Mouse (Mus musculus) midbrain, postnatal 0 days (tissue): Measurements from ENCODE around the gene Sall1. TPM values are rescaled to one million over a fixed set of nuclear protein-coding genes. Genes with fewer than 3 reads are reported as not detected.

ENCODE experiments used
- ATAC-seq: fragments of 200-750 bp; cut with Nextera tagmentation; 2 replicates; pipeline ENCODE4 v1.8.0; 2017; ENCODE audit warnings: moderate number of reproducible peaks, mild to moderate bottlenecking, moderate TSS enrichment, moderate library complexity; ENCODE audit not compliant: low FRiP score
- DNase-seq: peaks from one replicate; pipeline ENCODE4 v3.0.0-alpha.2; 2015; ENCODE audit warnings: low spot score
- H3K27ac ChIP-seq: fragments of 300-500 bp; sonication (generic); 2 replicates; pipeline ENCODE4 v1.5.1; 2014; ENCODE audit warnings: low read depth, mild to moderate bottlenecking, low read length, mixed read lengths
- H3K27me3 ChIP-seq: fragments of 300-500 bp; sonication (generic); 2 replicates; pipeline ENCODE4 v1.6.1; 2014; ENCODE audit warnings: low read length, control low read depth, mixed read lengths; ENCODE audit not compliant: insufficient read depth
- H3K36me3 ChIP-seq: fragments of 300-500 bp; sonication (generic); 2 replicates; pipeline ENCODE4 v1.6.1; 2014; ENCODE audit warnings: low read length, control low read depth, mixed read lengths; ENCODE audit not compliant: insufficient read depth
- H3K4me1 ChIP-seq: fragments of 300-500 bp; sonication (generic); 2 replicates; pipeline ENCODE4 v1.6.1; 2014; ENCODE audit warnings: mild to moderate bottlenecking, control low read depth, antibody characterized with exemption, low read length, mixed read lengths; ENCODE audit not compliant: insufficient read depth
- H3K4me2 ChIP-seq: fragments of 300-500 bp; sonication (generic); 2 replicates; pipeline ENCODE4 v1.6.1; 2014; ENCODE audit warnings: low read depth, mild to moderate bottlenecking, low read length, mixed read lengths; ENCODE audit not compliant: poor library complexity, severe bottlenecking
- H3K4me3 ChIP-seq: fragments of 300-500 bp; sonication (generic); 2 replicates; pipeline ENCODE4 v1.5.1; 2014; ENCODE audit warnings: low read depth, mild to moderate bottlenecking, low read length, moderate library complexity
- H3K9ac ChIP-seq: fragments of 300-500 bp; sonication (generic); replicated peaks from 2 replicates; pipeline ENCODE4 v1.6.1; 2014; ENCODE audit warnings: mild to moderate bottlenecking, low read length, moderate library complexity, mixed read lengths; ENCODE audit not compliant: poor library complexity, severe bottlenecking
- H3K9me3 ChIP-seq: fragments of 300-500 bp; sonication (generic); 2 replicates; pipeline ENCODE4 v1.6.1; 2016; ENCODE audit warnings: low read length, control low read depth
- CTCF ChIP-seq: IDR thresholded peaks from 2 replicates; pipeline ENCODE4 v1.5.1; 2016; ENCODE audit warnings: antibody characterized with exemption, mild to moderate bottlenecking
- WGBS: fragments of 180-500 bp; shearing (Covaris S2); extraction: QIAGEN DNeasy Blood & Tissue Kit; methylation state at CpG from one replicate; pipeline ENCODE4 v1.1.7; 2014; 5-methylcytosine and 5-hydroxymethylcytosine counted together
- polyA plus RNA-seq: library from polyadenylated mRNA; unstranded; fragments of >200 nt; fragmentation: Nextera tagmentation; extraction: Ambion mirVana; gene quantifications from 2 replicates; pipeline ENCODE4 v1.2.1, GENCODE M21; 2015
- total RNA-seq: library from RNA; depleted of rRNA; stranded (reverse); fragments of >200 nt; gene quantifications from 2 replicates; pipeline ENCODE4 v1.2.3, GENCODE M21; 2014

Gene Sall1
- total and polyA plus RNA-seq, 2 experiments from 2014 or later, result 3.8 to 8.7 TPM

GRCm38 (mm10) chr8:89012024-89012712 is 31.8 kb downstream of the Sall1 start:
- Histone ChIP-seq H3K27ac (no peak overlapping the region), H3K4me3 (no peak overlapping the region), H3K36me3 (no peaks in the 10 kb centered on the region), H3K27me3 (peaks cover 14% of the 10 kb centered on the region), H3K9me3 (no peaks in the 10 kb centered on the region), H3K9ac (no peak overlapping the region), H3K4me2 (no peak overlapping the region), H3K4me1 (0 out of 2 replicates have a peak, but pooled peaks cover 2% of the 10 kb centered on the region)
- DNase-seq (no peak), ATAC-seq (no peak)
- no peak for TF ChIP-seq CTCF
- 27% methylated on average over 12 of the region's 12 CpGs for WGBS

GRCm38 (mm10) chr8:89008784-89009183 is 35.2 kb downstream of the Sall1 start:
- Histone ChIP-seq H3K27ac (no peak overlapping the region), H3K4me3 (no peak overlapping the region), H3K36me3 (no peaks in the 10 kb centered on the region), H3K9ac (no peak overlapping the region), H3K4me2 (no peak overlapping the region), H3K9me3 (no peaks in the 10 kb centered on the region), H3K4me1 (peaks cover 8% of the 10 kb centered on the region; the same call in 1 of the 2 replicates), H3K27me3 (peaks cover 16% of the 10 kb centered on the region)
- ATAC-seq (no peak), DNase-seq (no peak)
- no peak for TF ChIP-seq CTCF
- 31% methylated on average over 5 of the region's 7 CpGs for WGBS

GRCm38 (mm10) chr8:89007114-89007513 is 36.8 kb downstream of the Sall1 start:
- DNase-seq (peak; percentile 29), ATAC-seq (no peak)
- H3K27me3 ChIP-seq, result peaks cover 16% of the 10 kb centered on the region
- no peak overlapping the region for H3K27ac ChIP-seq
- TF ChIP-seq CTCF, result no peak
- peak overlapping the region; percentile 97 for H3K4me2 ChIP-seq
- peak overlapping the region; percentile 50; the same call in 1 of the 2 replicates for H3K4me3 ChIP-seq
- peaks cover 8% of the 10 kb centered on the region; the same call in 1 of the 2 replicates for H3K4me1 ChIP-seq
- no peaks in the 10 kb centered on the region for H3K9me3 ChIP-seq
- H3K36me3 ChIP-seq, result peaks cover 6% of the 10 kb centered on the region; the same call in 1 of the 2 replicates
- WGBS, result 3% methylated on average over 8 of the region's 8 CpGs
- H3K9ac ChIP-seq, result no peak overlapping the region

DNA sequence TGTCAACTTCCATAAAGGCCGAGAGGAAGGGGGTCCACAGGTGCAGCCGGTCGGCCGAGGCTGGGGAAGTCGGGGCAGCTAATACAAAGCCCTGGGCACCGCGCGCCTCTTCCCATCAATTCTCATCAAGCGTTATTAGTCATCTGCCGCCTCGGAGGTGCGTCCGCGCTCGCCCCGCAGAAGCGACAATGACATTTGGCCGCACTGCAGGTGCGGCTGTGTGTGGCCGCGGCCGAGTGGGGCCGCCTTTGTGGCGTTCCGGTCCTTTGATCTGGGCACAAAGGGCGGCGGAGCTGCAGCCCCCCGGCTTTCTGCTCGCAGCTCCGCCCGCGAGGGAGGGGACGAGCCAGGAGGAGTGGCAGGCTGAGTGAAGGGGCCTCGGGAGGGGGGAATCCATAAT is 37.5 kb downstream of the Sall1 start:
- ATAC-seq (no peak), DNase-seq (peak; percentile 23)
- Histone ChIP-seq H3K4me1 (peaks cover 8% of the 10 kb centered on the region; the same call in 1 of the 2 replicates), H3K4me2 (peak overlapping the region; percentile 97), H3K27ac (no peak overlapping the region), H3K9ac (peak overlapping the region; percentile 54; the same call in 1 of the 2 replicates), H3K36me3 (peaks cover 10% of the 10 kb centered on the region; the same call in 1 of the 2 replicates), H3K9me3 (no peaks in the 10 kb centered on the region), H3K27me3 (peaks cover 16% of the 10 kb centered on the region), H3K4me3 (peak overlapping the region; percentile 50)
- no peak for TF ChIP-seq CTCF
- WGBS, result under 1% methylated on average over 34 of the region's 34 CpGs

DNA sequence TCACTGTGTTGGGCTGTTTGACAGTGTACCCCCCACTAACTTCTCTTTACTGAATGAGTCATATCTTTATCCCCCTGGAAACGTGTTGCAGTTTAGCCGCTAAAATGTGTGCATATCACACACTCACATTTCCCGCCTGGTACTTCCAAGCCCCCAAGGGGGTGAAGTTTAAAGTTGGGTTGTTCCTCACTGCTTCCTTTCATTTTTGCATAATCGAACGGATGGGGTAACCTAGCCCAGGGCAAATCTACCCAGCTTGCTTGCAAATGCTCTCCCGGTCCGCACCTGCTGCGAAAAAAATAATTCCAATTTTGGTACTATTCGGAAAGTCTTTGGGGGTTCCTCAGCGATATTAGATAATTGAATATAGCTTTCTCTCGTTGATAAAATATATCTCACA is 38.2 kb downstream of the Sall1 start:
- Histone ChIP-seq H3K9ac (no peak overlapping the region), H3K9me3 (no peaks in the 10 kb centered on the region), H3K27ac (no peak overlapping the region), H3K4me2 (peak overlapping the region; percentile 97), H3K4me1 (peaks cover 8% of the 10 kb centered on the region; the same call in 1 of the 2 replicates), H3K27me3 (peaks cover 16% of the 10 kb centered on the region), H3K4me3 (peak overlapping the region; percentile 50), H3K36me3 (peaks cover 10% of the 10 kb centered on the region; the same call in 1 of the 2 replicates)
- no peak for ATAC-seq
- TF ChIP-seq CTCF, result no peak
- DNase-seq, result no peak
- WGBS, result 19% methylated on average over 11 of the region's 11 CpGs

GRCm38 (mm10) chr8:89004041-89004440 is 39.9 kb downstream of the Sall1 start:
- Histone ChIP-seq H3K9ac (no peak overlapping the region), H3K4me3 (no peak overlapping the region), H3K36me3 (peaks cover 10% of the 10 kb centered on the region; the same call in 1 of the 2 replicates), H3K27me3 (peaks cover 16% of the 10 kb centered on the region), H3K4me2 (no peak overlapping the region), H3K9me3 (no peaks in the 10 kb centered on the region), H3K4me1 (peaks cover 8% of the 10 kb centered on the region; the same call in 1 of the 2 replicates), H3K27ac (no peak overlapping the region)
- ATAC-seq, result no peak
- 12% methylated on average over 2 of the region's 2 CpGs for WGBS
- no peak for DNase-seq
- no peak for TF ChIP-seq CTCF
